Comparison of ENCODE assay signal across 9 mouse cellular contexts in the genomic region with DNA sequence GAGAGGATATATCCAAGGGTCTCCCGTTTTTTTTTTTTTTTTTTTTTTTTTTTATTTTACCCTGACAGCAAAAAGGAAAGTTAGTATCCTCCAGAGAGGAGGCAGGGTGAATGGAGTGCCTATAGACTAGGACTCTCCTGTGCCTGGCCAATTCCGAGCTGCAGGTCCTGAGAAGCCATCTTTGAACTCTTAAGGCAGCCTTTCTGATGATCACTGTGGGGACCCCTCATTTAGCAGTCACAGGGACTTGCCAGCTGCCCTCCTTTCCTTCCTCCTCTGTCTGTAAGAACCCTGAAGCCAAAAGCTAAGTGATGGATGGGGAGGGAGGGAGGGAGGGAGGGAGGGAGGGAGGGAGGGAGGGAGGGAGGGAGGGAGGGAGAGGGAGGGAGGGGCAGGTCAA.
DNase-seq lines count a peak whose midpoint lies in the region; ATAC-seq and TF ChIP-seq lines count a peak whose summit lies in the region.
"Had no signal": no experiment of that assay in that cellular context is flagged by ENCODE, and none has a peak within 500 bp of the region (broad histone marks: within the 10 kb centered on the region; RNA-seq: fewer than 3 reads in every experiment).

No protein-coding gene starts in this region.

- H3K4me2 ChIP-seq in forebrain, embryonic 11.5 days (ENCODE audit: low read depth, low read length, severe bottlenecking): no peak overlapping the region
- no peak overlapping the region for H3K4me2 ChIP-seq in liver, embryonic 11.5 days
- H3K4me2 ChIP-seq in hindbrain, embryonic 13.5 days: peak overlapping the region; percentile 29; the same call in 1 of the 2 replicates
- H3K4me2 ChIP-seq in neural tube, embryonic 15.5 days: peak overlapping the region; percentile 38; the same call in 1 of the 2 replicates

- no peak for ATAC-seq in forebrain, embryonic 11.5 days (replicated peaks; ENCODE audit: low FRiP score)
- no peak for ATAC-seq in liver, embryonic 11.5 days (replicated peaks; ENCODE audit: low FRiP score)
- no peak for ATAC-seq in hindbrain, embryonic 13.5 days (ENCODE audit: low FRiP score)
- no peak for ATAC-seq in neural tube, embryonic 15.5 days (ENCODE audit: low FRiP score)

- peaks cover 21% of the 10 kb centered on the region for H3K36me3 ChIP-seq in forebrain, embryonic 10.5 days (replicated peaks)
- no peaks in the 10 kb centered on the region for H3K36me3 ChIP-seq in forebrain, embryonic 11.5 days (ENCODE audit: control insufficient read depth, insufficient read depth, low read length)
- H3K36me3 ChIP-seq in liver, adult 2 months (ENCODE audit: control insufficient read depth, insufficient read depth, low read length): peaks cover 6% of the 10 kb centered on the region; the same call in 1 of the 2 replicates
- no peaks in the 10 kb centered on the region for H3K36me3 ChIP-seq in liver, embryonic 11.5 days (ENCODE audit: control insufficient read depth, insufficient read depth, low read length)
- no peaks in the 10 kb centered on the region for H3K36me3 ChIP-seq in hindbrain, embryonic 13.5 days
- H3K36me3 ChIP-seq in neural tube, embryonic 15.5 days: no peaks in the 10 kb centered on the region

- no peak overlapping the region for H3K4me3 ChIP-seq in forebrain, embryonic 10.5 days
- no peak overlapping the region for H3K4me3 ChIP-seq in forebrain, embryonic 11.5 days (ENCODE audit: low read depth, low read length)
- H3K4me3 ChIP-seq in liver, adult 2 months (ENCODE audit: insufficient read depth, low read depth, low read length): no peak overlapping the region
- H3K4me3 ChIP-seq in liver, embryonic 11.5 days (ENCODE audit: low read depth, low read length): no peak overlapping the region
- no peak overlapping the region for H3K4me3 ChIP-seq in hindbrain, embryonic 13.5 days
- no peak overlapping the region for H3K4me3 ChIP-seq in neural tube, embryonic 15.5 days (replicated peaks)

- TF ChIP-seq POLR2A in liver, adult 2 months (IDR thresholded peaks at IDR 0.05; ENCODE audit: extremely low read depth, insufficient read depth, low read length): no peak

- peaks cover 83% of the 10 kb centered on the region for H3K4me1 ChIP-seq in forebrain, embryonic 10.5 days
- peaks cover 24% of the 10 kb centered on the region; the same call in 1 of the 2 replicates for H3K4me1 ChIP-seq in forebrain, embryonic 11.5 days (replicated peaks; ENCODE audit: control insufficient read depth, insufficient read depth, low read length)
- H3K4me1 ChIP-seq in liver, adult 2 months (ENCODE audit: control insufficient read depth, insufficient read depth, low read length): peaks cover 40% of the 10 kb centered on the region
- peaks cover 5% of the 10 kb centered on the region; the same call in 1 of the 2 replicates for H3K4me1 ChIP-seq in liver, embryonic 11.5 days (replicated peaks; ENCODE audit: control insufficient read depth, insufficient read depth, low read length)
- H3K4me1 ChIP-seq in hindbrain, embryonic 13.5 days (replicated peaks): peaks cover 86% of the 10 kb centered on the region
- peaks cover 81% of the 10 kb centered on the region for H3K4me1 ChIP-seq in neural tube, embryonic 15.5 days

- H3K9ac ChIP-seq in forebrain, embryonic 11.5 days (ENCODE audit: low read length): no peak overlapping the region
- H3K9ac ChIP-seq in liver, adult 2 months (ENCODE audit: low read depth, low read length): peak overlapping the region; percentile 51
- H3K9ac ChIP-seq in liver, embryonic 11.5 days (ENCODE audit: low read depth, low read length): no peak overlapping the region
- H3K9ac ChIP-seq in hindbrain, embryonic 13.5 days: no peak overlapping the region
- H3K9ac ChIP-seq in neural tube, embryonic 15.5 days (replicated peaks): no peak overlapping the region

- no peak for TF ChIP-seq CTCF in liver, adult 2 months (IDR thresholded peaks at IDR 0.05; ENCODE audit: low read depth, low read length)

- H3K79me2 ChIP-seq in liver, adult 2 months (ENCODE audit: control insufficient read depth, insufficient read depth, low read length): peaks cover 15% of the 10 kb centered on the region; the same call in 1 of the 2 replicates

- no peaks in the 10 kb centered on the region for H3K9me3 ChIP-seq in forebrain, embryonic 10.5 days
- H3K9me3 ChIP-seq in forebrain, embryonic 11.5 days (ENCODE audit: control insufficient read depth, low read length): no peaks in the 10 kb centered on the region
- H3K9me3 ChIP-seq in liver, embryonic 11.5 days (ENCODE audit: control insufficient read depth, low read length): no peaks in the 10 kb centered on the region
- H3K9me3 ChIP-seq in hindbrain, embryonic 13.5 days: no peaks in the 10 kb centered on the region
- H3K9me3 ChIP-seq in neural tube, embryonic 15.5 days (replicated peaks): no peaks in the 10 kb centered on the region

- no peak for DNase-seq in forebrain, embryonic 10.5 days (ENCODE audit: extremely low spot score, low spot score)
- DNase-seq in forebrain, embryonic 11.5 days (ENCODE audit: low spot score): no peak
- DNase-seq in liver, adult 2 months (ENCODE audit: extremely low read depth, low read depth, low spot score): no peak
- DNase-seq in liver, embryonic 11.5 days (ENCODE audit: low spot score): no peak
- DNase-seq in urinary bladder, postnatal 4 days (ENCODE audit: low spot score in 2 of 2): no peak
- DNase-seq in retina, postnatal 1 day: no peak
- DNase-seq: B cell, adult 2 months had no signal

- WGBS in forebrain, embryonic 10.5 days: 58% methylated on average over 2 of the region's 2 CpGs
- 51% methylated on average over 2 of the region's 2 CpGs for WGBS in forebrain, embryonic 11.5 days
- 59% methylated on average over 2 of the region's 2 CpGs for WGBS in liver, adult 2 months
- 56% methylated on average over 2 of the region's 2 CpGs for WGBS in liver, embryonic 11.5 days
- 46% methylated on average over 2 of the region's 2 CpGs for WGBS in hindbrain, embryonic 13.5 days
- 20% methylated on average over 2 of the region's 2 CpGs for WGBS in neural tube, embryonic 15.5 days

- H3K27me3 ChIP-seq in forebrain, embryonic 10.5 days (ENCODE audit: poor library complexity, severe bottlenecking): peaks cover 12% of the 10 kb centered on the region; the same call in 1 of the 2 replicates
- H3K27me3 ChIP-seq in forebrain, embryonic 11.5 days (ENCODE audit: control insufficient read depth, insufficient read depth, low read length): peaks cover 2% of the 10 kb centered on the region; the same call in 1 of the 2 replicates
- H3K27me3 ChIP-seq in liver, adult 2 months (ENCODE audit: control insufficient read depth, insufficient read depth, low read length): no peaks in the 10 kb centered on the region
- H3K27me3 ChIP-seq in liver, embryonic 11.5 days (replicated peaks; ENCODE audit: control insufficient read depth, insufficient read depth, low read length): no peaks in the 10 kb centered on the region
- H3K27me3 ChIP-seq in hindbrain, embryonic 13.5 days: peaks cover 4% of the 10 kb centered on the region; the same call in 1 of the 2 replicates
- H3K27me3 ChIP-seq in neural tube, embryonic 15.5 days (replicated peaks): no peaks in the 10 kb centered on the region

- H3K27ac ChIP-seq in forebrain, embryonic 10.5 days: peak overlapping the region; percentile 49; the same call in 1 of the 2 replicates
- H3K27ac ChIP-seq in forebrain, embryonic 11.5 days (ENCODE audit: low read depth, low read length): no peak overlapping the region
- H3K27ac ChIP-seq in liver, adult 2 months (replicated peaks; ENCODE audit: insufficient read depth, low read depth, low read length): peak overlapping the region; percentile 94
- no peak overlapping the region for H3K27ac ChIP-seq in liver, embryonic 11.5 days (ENCODE audit: low read depth, low read length)
- H3K27ac ChIP-seq in hindbrain, embryonic 13.5 days: peak overlapping the region; percentile 83
- peak overlapping the region; percentile 80 for H3K27ac ChIP-seq in neural tube, embryonic 15.5 days (replicated peaks)

Comparison
In these comparisons a context has a peak if more than half of its experiments do, and no peak if none do; other contexts are left out.
1. H3K27ac ChIP-seq: peak in forebrain, embryonic 10.5 days (single experiment), liver, adult 2 months (single experiment), hindbrain, embryonic 13.5 days (single experiment) and neural tube, embryonic 15.5 days (single experiment); none in forebrain, embryonic 11.5 days (single experiment) and liver, embryonic 11.5 days (single experiment).
2. H3K4me2 ChIP-seq: peak in hindbrain, embryonic 13.5 days (single experiment) and neural tube, embryonic 15.5 days (single experiment); none in forebrain, embryonic 11.5 days (single experiment) and liver, embryonic 11.5 days (single experiment).